Mouse (Mus musculus): Measurements from ENCODE around the gene Vps16.

GRCm38 (mm10) chr2:130401891-130402290, 22.2 kb upstream of the Vps16 start:
- no peak for TF ChIP-seq POLR2A (IDR thresholded peaks at IDR 0.05; ENCODE audit: low read depth, low read length)
- no peak for TF ChIP-seq CTCF (IDR thresholded peaks at IDR 0.05; ENCODE audit: extremely low read depth, insufficient read length, insufficient replicate concordance, low read depth, low read length)

Measured in small intestine, adult 2 months (tissue).